Mouse (Mus musculus) liver, embryonic 12.5 days (tissue): ENCODE results near the gene Cpd. TPM values are rescaled to one million over a fixed set of nuclear protein-coding genes. Genes with fewer than 3 reads are reported as not detected.
A peak's percentile ranks its signal among the peaks of the same experiment; 100 is the strongest.

ENCODE experiments used
- ATAC-seq: fragments of 200-750 bp; cut with Nextera tagmentation; 2 replicates; pipeline ENCODE4 v1.8.0; 2017; ENCODE audit warnings: moderate number of reproducible peaks, mild to moderate bottlenecking, moderate library complexity
- H3K27ac ChIP-seq: fragments of 300-500 bp; sonication (generic); 2 replicates; pipeline ENCODE4 v1.5.1; 2016; ENCODE audit warnings: mild to moderate bottlenecking
- H3K27me3 ChIP-seq: fragments of 300-500 bp; sonication (generic); replicated peaks from 2 replicates; pipeline ENCODE4 v1.6.1; 2016; ENCODE audit warnings: mild to moderate bottlenecking, moderate library complexity
- H3K36me3 ChIP-seq: fragments of 300-500 bp; sonication (generic); 2 replicates; pipeline ENCODE4 v1.6.1; 2016; ENCODE audit warnings: mild to moderate bottlenecking, moderate library complexity
- H3K4me1 ChIP-seq: fragments of 300-500 bp; sonication (generic); 2 replicates; pipeline ENCODE4 v1.6.1; 2016
- H3K4me2 ChIP-seq: fragments of 300-500 bp; sonication (generic); 2 replicates; pipeline ENCODE4 v1.6.1; 2016; ENCODE audit warnings: mild to moderate bottlenecking, moderate library complexity
- H3K4me3 ChIP-seq: fragments of 300-500 bp; sonication (generic); 2 replicates; pipeline ENCODE4 v1.5.1; 2016; ENCODE audit warnings: mild to moderate bottlenecking, moderate library complexity
- H3K9ac ChIP-seq: fragments of 300-500 bp; sonication (generic); 2 replicates; pipeline ENCODE4 v1.6.1; 2016; ENCODE audit warnings: mild to moderate bottlenecking, moderate library complexity
- H3K9me3 ChIP-seq: fragments of 300-500 bp; sonication (generic); replicated peaks from 2 replicates; pipeline ENCODE4 v1.6.1; 2016; ENCODE audit warnings: mild to moderate bottlenecking, moderate library complexity
- WGBS: fragments of 180-500 bp; shearing (Covaris S2); methylation state at CpG from one replicate; pipeline ENCODE4 v1.1.7; 2016; ENCODE audit not compliant: insufficient replicate concordance; 5-methylcytosine and 5-hydroxymethylcytosine counted together
- polyA plus RNA-seq: library from polyadenylated mRNA; unstranded; fragments of >200 nt; fragmentation: Nextera tagmentation; extraction: Ambion mirVana; gene quantifications from 2 replicates; pipeline ENCODE4 v1.2.1, GENCODE M21; 2016

Cpd gene
- polyA plus RNA-seq, 1 experiment from 2014 or later = 11.3 TPM

DNA sequence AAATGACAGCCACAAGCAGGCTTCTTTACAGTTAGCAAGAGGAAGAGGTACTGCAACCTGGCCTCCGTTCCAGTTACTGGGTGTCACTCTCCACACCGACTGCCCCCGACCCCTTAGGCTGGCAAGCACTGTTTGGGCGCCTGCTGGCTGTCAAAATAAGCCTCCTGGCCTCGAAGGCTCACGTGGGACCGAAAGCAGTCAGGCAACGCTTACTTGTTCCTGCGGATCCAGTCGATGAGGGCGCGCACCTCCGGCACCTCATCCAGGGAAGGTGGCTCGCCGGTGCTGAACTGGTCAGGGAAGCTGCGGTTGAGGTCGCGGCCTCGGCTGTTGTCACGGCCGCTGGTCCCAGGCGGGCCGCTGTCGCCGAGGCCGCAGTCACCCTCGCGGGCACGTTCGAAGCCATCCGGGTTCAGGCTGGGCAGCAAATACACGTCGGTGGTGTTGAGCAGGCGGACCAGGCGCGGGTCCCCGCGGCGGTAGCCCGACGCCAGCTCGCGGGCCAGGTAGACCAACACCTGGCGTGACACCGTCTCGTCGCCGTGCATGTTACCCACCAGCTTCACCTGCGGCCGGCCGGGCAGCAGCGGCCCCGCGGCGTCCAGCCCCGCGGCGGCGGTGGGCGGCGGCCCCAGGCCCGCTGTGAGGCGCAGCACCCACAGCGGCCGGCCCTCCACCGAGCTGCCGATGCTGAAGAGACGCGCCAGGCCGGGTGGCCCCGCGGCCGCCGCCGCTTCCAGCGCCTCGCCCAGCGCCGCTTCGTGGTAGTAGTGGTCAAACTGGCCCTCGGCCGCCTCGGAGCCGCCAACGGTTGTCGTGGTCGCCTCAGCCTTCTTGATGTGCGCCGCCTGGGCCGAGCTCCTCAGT lies 574 bp downstream of the Cpd start:
- ATAC-seq = peak; percentile 78
- Histone ChIP-seq H3K9me3 (peaks cover 2% of the 10 kb centered on the region; the same call in 1 of the 2 replicates), H3K27me3 (peaks cover 20% of the 10 kb centered on the region), H3K36me3 (no peaks in the 10 kb centered on the region), H3K4me3 (peak overlapping the region; percentile 94), H3K27ac (peak overlapping the region; percentile 85), H3K4me1 (peaks cover 48% of the 10 kb centered on the region), H3K4me2 (peak overlapping the region; percentile 99), H3K9ac (peak overlapping the region; percentile 92)
- whole genome bisulfite sequencing = 1% methylated on average over 85 of the region's 90 CpGs

DNA sequence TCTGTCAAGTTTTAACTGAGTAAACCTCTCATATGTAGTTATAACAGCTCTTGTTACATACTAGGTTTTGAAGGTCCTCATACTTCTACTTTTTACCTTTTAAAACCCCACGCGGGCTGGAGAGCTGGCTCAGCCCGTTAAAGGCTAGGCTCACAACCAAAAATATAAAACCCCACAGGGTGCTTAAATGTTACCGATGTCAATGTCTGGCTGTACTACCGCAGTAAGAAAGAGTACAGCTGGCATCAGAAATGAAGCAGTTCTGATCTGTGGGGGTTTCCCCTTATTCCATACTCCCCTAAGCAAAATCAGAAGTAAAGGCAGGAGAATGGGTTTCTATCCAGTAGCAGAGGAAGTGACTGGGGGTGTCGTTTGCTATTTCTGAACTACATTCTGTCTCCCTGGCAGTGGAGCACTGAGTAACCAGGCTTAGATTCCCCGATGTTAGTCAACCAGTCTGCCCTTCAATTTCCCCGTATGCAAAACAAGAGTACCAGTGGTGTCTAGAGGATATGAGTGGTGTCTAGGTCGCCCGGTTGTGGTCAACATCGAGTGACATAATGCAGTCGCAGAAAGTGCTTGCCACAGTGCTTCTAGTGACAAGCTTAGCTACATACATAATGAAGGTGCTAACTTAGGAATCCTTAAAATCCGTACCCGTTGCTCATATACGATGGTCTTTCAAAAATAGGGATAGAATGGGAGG lies 1.4 kb downstream of the Cpd start:
- no peaks in the 10 kb centered on the region for H3K9me3 ChIP-seq
- H3K4me3 ChIP-seq = peak overlapping the region; percentile 94
- peak overlapping the region; percentile 92 for H3K9ac ChIP-seq
- H3K4me1 ChIP-seq = peaks cover 54% of the 10 kb centered on the region
- H3K36me3 ChIP-seq = no peaks in the 10 kb centered on the region
- H3K4me2 ChIP-seq = peak overlapping the region; percentile 99
- 26% methylated on average over 15 of the region's 15 CpGs for WGBS
- H3K27me3 ChIP-seq = peaks cover 20% of the 10 kb centered on the region
- no peak for ATAC-seq
- H3K27ac ChIP-seq = 0 out of 2 replicates have a peak overlapping the region, but pooled peaks have one; percentile 85

DNA sequence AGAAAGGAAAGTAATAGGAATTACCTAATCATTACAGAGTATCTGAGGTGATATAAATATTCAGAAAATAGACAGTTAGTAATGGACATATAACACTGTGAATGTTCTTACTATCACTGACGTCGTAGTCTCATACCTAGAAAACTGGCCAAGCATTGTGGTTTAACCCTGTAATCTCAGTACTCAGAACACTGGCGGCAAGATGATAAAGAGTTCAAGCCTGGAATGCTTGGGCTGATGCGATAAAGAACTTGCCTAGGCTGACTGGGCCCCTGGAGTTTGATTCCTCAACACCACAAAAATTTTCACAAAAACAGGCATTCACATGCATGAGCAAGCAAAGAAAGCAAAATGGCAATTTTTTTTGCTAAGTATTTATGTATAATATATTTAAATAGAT lies 8.2 kb downstream of the Cpd start:
- no peaks in the 10 kb centered on the region for H3K9me3 ChIP-seq
- 16% methylated on average over 4 of the region's 4 CpGs for WGBS
- ATAC-seq = peak; percentile 80
- H3K27me3 ChIP-seq = no peaks in the 10 kb centered on the region
- H3K36me3 ChIP-seq = peaks cover 25% of the 10 kb centered on the region
- peak overlapping the region; percentile 37; the same call in 1 of the 2 replicates for H3K4me2 ChIP-seq
- H3K4me1 ChIP-seq = peaks cover 73% of the 10 kb centered on the region
- no peak overlapping the region for H3K27ac ChIP-seq
- H3K4me3 ChIP-seq = no peak overlapping the region
- H3K9ac ChIP-seq = no peak overlapping the region

DNA sequence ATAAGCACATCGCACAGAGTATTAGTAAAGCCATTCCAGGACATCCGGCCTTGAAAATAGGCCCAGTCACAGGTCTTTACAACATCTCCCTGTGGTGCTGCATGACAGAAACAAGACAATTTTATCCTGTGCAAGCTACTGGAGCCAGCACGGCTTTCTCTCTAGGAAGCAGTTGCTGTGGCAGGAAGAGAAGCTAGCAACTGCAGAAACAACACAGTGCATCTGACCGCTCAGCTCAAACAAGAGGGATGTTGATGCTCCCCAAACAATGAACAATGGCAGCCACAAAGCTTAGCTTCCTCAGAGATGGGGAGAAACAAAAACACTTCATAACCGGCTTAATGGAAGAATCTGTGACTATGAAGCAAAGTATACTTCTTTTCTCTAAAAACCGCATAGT lies 10.5 kb downstream of the Cpd start:
- Histone ChIP-seq H3K27me3 (no peaks in the 10 kb centered on the region), H3K4me3 (no peak overlapping the region), H3K9ac (no peak overlapping the region), H3K9me3 (no peaks in the 10 kb centered on the region), H3K27ac (peak overlapping the region; percentile 82), H3K4me2 (peak overlapping the region; percentile 53), H3K36me3 (peaks cover 25% of the 10 kb centered on the region), H3K4me1 (peaks cover 55% of the 10 kb centered on the region)
- no peak for ATAC-seq
- 69% methylated on average over 6 of the region's 6 CpGs for WGBS

DNA sequence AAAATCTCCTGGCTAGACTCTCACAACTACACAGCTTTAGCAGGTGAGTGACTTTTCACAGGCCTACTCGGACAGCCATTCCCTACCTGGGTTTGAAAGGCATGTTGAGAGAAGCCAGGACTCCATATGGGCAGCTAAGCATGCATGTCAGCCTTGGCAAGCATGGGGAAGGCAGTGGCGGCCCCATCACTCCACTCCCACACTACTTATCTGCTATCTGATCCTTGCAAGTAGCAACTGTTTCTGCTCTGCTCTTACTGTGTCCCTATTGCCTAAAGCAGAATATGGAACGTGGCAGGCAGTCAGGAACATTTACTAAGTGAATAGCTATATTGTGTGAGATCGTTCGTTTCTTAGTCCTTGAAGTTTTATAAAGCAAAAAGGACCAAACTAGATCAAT lies 10.9 kb downstream of the Cpd start:
- peak; percentile 75 for ATAC-seq
- Histone ChIP-seq H3K27me3 (no peaks in the 10 kb centered on the region), H3K27ac (peak overlapping the region; percentile 82), H3K36me3 (peaks cover 25% of the 10 kb centered on the region), H3K9me3 (no peaks in the 10 kb centered on the region), H3K4me1 (peaks cover 54% of the 10 kb centered on the region), H3K4me2 (peak overlapping the region; percentile 53), H3K4me3 (no peak overlapping the region), H3K9ac (no peak overlapping the region; the same call in 1 of the 2 replicates)
- 58% methylated on average over 5 of the region's 5 CpGs for WGBS

DNA sequence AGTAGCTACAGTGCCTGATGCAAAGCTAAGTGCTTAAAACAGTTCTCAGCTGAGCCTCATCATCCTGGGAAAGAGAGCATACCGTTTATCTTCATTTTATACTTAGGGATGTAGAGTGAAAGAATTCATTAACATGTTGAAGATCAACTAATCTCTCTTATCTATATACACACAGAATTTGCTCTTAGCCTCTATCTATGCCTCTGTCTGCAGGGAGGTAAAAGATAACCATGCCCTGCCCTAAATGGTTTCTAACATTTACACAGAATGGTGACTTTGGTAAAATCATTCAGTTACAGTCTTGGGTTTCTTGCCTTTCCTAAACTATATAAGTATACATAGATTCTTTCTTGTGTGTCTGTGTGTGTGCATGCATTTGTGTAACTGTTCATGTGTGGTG lies 12.2 kb downstream of the Cpd start:
- peak; percentile 75 for ATAC-seq
- Histone ChIP-seq H3K36me3 (peaks cover 19% of the 10 kb centered on the region), H3K27me3 (no peaks in the 10 kb centered on the region), H3K9me3 (no peaks in the 10 kb centered on the region), H3K4me1 (peaks cover 42% of the 10 kb centered on the region), H3K4me3 (no peak overlapping the region), H3K4me2 (peak overlapping the region; percentile 53), H3K27ac (peak overlapping the region; percentile 82), H3K9ac (0 out of 2 replicates have a peak overlapping the region, but pooled peaks have one; percentile 35)
- 39% methylated on average over 1 of the region's 1 CpGs for WGBS

DNA sequence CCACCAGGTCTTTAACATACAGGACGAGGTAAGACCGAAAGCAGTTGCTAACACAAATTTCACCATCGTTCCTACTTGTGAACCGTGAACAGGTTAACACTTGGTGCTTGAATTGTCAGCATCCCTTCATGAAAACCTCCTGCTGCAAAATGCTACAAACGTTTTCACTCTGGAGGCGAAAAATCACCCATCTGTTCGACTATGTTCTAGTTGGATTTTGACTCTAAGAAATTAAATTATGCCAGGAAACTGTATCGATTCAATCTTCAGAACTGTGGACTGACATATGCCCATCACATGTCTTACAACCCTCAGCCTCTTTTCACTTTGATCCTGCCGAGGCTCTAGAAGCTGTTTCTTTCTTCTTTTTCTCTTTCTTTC lies 21.9 kb downstream of the Cpd start:
- no peak for ATAC-seq

DNA sequence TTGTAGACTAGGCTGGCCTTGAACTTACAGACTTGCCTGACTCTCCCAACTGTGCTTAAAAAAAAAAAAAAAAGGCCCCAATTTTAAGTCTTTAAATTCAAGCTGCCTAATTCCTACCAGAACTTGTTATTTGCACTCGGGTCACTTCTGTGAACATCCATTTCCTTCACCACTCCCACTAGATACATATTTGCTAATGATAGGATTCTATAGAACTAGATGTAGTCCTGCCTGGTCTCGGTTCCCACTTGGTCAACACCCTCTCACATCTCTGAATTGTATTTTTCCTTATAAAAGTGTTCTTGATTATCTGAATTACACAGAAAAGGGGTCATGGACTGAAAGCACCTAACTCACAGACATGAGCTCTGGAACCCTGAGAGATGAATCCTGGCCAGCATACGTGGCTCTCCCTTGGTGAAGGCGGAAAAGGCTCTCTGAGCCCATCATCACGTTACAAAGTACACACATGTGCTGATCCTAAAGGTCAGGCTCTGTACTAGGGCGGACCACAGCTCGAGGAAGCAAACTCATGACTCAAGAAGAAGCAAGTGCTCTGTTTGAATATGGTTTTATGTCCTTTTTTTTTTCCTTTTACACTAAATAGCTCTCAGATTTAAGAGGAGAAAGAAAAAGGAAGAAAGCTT lies 22.5 kb downstream of the Cpd start:
- Histone ChIP-seq H3K27me3 (no peaks in the 10 kb centered on the region), H3K27ac (no peak overlapping the region), H3K4me3 (no peak overlapping the region), H3K36me3 (no peaks in the 10 kb centered on the region), H3K9ac (no peak overlapping the region), H3K4me2 (no peak overlapping the region), H3K4me1 (peaks cover 25% of the 10 kb centered on the region), H3K9me3 (no peaks in the 10 kb centered on the region)
- ATAC-seq = no peak
- WGBS = 78% methylated on average over 7 of the region's 7 CpGs

More for the DNA sequence above, 21.9 kb downstream of the Cpd start:
- WGBS = 80% methylated on average over 9 of the region's 9 CpGs
- Histone ChIP-seq H3K36me3 (no peaks in the 10 kb centered on the region), H3K4me3 (no peak overlapping the region), H3K9ac (no peak overlapping the region), H3K4me2 (no peak overlapping the region), H3K27me3 (no peaks in the 10 kb centered on the region), H3K27ac (no peak overlapping the region), H3K4me1 (peaks cover 20% of the 10 kb centered on the region), H3K9me3 (no peaks in the 10 kb centered on the region)

DNA sequence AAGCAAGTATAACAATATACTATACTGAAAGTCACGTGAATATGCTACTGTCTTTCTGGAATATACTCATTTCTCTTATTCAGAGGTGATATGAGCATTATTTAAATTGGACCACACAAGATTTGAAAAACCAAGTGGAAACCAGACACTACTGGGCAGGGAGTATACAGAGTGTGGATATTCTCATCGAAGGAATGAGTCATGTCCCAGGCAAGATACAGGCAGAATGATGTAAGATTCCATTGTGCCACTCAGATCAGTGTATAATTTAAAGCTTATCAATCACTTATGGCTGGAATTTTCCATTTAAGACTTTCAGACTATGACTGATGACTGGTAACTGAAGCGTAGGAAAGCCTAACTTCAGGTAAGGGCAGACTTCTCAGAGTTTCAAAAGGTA lies 23.2 kb downstream of the Cpd start:
- ATAC-seq = no peak
- H3K9me3 ChIP-seq = no peaks in the 10 kb centered on the region
- H3K9ac ChIP-seq = no peak overlapping the region
- H3K4me2 ChIP-seq = no peak overlapping the region
- H3K27ac ChIP-seq = no peak overlapping the region
- H3K27me3 ChIP-seq = no peaks in the 10 kb centered on the region
- no peak overlapping the region for H3K4me3 ChIP-seq
- H3K4me1 ChIP-seq = peaks cover 25% of the 10 kb centered on the region
- WGBS = 79% methylated on average over 3 of the region's 3 CpGs
- no peaks in the 10 kb centered on the region for H3K36me3 ChIP-seq

DNA sequence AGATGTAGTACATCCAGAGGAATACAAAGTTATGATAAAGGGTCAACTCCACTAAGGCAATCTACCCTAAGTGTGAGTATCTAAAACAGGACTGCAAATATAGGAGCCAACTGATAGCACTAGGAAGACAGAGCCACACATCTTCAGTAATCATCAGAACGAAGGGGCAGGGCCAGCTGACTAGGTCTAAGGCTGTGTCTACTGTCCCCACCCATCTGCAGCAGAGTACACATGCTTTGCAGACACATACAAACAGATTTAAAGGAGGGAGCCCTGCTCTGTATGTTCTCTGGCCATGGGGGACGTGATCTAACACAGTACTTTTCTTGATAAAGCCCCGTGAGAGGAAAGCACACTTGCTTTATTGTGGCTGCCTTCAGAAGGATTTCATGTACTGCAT lies 25.5 kb downstream of the Cpd start:
- Histone ChIP-seq H3K36me3 (no peaks in the 10 kb centered on the region; the same call in 1 of the 2 replicates), H3K27me3 (no peaks in the 10 kb centered on the region), H3K4me1 (peaks cover 32% of the 10 kb centered on the region), H3K9me3 (no peaks in the 10 kb centered on the region), H3K4me3 (no peak overlapping the region), H3K9ac (no peak overlapping the region), H3K4me2 (0 out of 2 replicates have a peak overlapping the region, but pooled peaks have one; percentile 10), H3K27ac (no peak overlapping the region)
- WGBS = 37% methylated on average over 3 of the region's 3 CpGs
- peak; percentile 87 for ATAC-seq

DNA sequence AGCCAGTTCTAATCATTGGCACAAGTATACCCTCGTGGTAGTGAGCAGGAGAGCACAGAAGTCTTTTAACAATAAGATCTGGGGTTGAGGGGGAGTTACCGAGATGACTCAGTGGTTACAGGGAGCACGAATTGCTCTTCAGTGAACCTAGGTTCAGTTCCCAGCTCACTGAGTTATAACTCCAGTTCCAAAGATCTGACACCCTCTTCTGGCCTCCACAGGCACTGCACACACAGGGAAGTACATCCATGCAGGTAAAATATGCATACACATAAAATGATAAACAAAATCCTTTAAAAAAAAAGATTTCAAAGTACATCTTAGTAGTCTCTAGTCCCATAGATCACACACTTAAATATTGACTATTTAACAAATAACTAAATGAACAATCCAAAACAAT lies 29.2 kb downstream of the Cpd start:
- Histone ChIP-seq H3K27ac (no peak overlapping the region), H3K36me3 (peaks cover 13% of the 10 kb centered on the region), H3K4me1 (peaks cover 25% of the 10 kb centered on the region), H3K9me3 (no peaks in the 10 kb centered on the region), H3K27me3 (no peaks in the 10 kb centered on the region), H3K4me3 (no peak overlapping the region), H3K4me2 (no peak overlapping the region), H3K9ac (no peak overlapping the region)
- 74% methylated on average over 3 of the region's 3 CpGs for WGBS
- ATAC-seq = no peak
